Mouse (Mus musculus) ovary, adult 2 months (tissue): ENCODE measurements around the gene Igfbp2. TPM values are rescaled to one million over a fixed set of nuclear protein-coding genes. Genes with fewer than 3 reads are reported as not detected.

ENCODE experiments used
- polyA plus RNA-seq: library from polyadenylated mRNA; depleted of rRNA; stranded (reverse); fragments of >200 nt; gene quantifications from 2 replicates; pipeline ENCODE4 v1.2.3, GENCODE M21; 2012; rRNA removed

Igfbp2 gene
- 269 and 314 TPM in 2 replicates for polyA plus RNA-seq

DNA sequence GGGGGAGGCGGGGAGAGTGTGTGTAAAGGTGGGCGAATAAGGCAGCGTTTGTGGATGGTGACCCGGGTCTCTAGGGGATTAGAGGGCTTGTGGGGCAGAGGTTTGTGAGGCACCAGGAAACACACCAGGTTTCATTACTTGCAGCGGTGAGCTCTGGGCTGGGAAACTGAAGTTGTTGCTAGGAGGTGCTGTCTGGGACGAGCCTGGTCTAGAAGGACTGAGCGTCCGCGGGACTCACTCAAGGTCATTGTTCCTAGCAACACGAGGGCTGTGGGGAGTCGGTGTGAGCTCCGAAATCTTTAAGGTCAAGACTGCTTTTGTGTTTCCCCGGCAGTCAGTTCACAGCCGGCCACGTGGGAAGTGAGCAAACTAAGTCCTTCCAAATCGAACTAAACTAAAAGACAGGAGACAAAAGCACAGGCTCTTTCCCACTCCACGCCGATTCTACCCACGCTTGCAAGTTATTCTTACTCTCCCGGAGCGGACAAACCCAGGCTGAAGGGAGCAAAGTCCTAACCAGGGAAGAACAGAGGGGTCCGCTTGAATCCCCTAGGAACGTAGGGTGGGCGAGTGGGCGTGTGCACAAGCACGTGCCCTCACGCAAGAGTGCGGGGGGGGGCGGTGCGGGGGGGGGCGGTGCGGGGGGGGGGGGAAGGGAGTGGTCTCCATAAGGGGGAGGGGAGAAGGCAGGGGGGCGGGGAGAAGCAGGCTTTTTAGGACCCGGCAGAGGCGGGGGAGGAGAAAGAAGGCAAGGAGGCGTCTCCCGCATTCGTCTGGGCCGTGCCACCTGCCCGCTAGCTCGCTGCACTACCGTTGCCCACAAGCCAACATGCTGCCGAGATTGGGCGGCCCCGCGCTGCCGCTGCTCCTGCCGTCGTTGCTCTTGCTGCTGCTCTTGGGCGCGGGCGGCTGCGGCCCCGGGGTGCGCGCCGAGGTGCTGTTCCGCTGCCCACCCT, at the start of gene Igfbp2:
Igfbp2 (plus strand) TSS at position 753 of the 956 bp plus-strand sequence.

GRCm38 (mm10) chr1:72874287-72875211, 50.2 kb downstream of the Igfbp2 start, which contains the start of gene Igfbp5:
Igfbp5 (minus strand) TSS chr1:72874884.

Other genes starting within 250 kb of the Igfbp2 start
- gene Smarcal1, start 241.3 kb upstream of the Igfbp2 start, polyA plus RNA-seq = 56.9 and 58.0 TPM in 2 replicates
- not detected in 2 replicates for gene Ankar, start 123.9 kb upstream of the Igfbp2 start, polyA plus RNA-seq
- 496 and 917 TPM in 2 replicates for gene Rpl37a, start 113.2 kb upstream of the Igfbp2 start, polyA plus RNA-seq
- gene Igfbp5, start 50.4 kb downstream of the Igfbp2 start, polyA plus RNA-seq = 103 and 107 TPM in 2 replicates
- gene Tnp1, start 191.4 kb downstream of the Igfbp2 start, polyA plus RNA-seq = not detected in 2 replicates